Mouse (Mus musculus): ENCODE results near the gene Matn4. TPM values are rescaled to one million over a fixed set of nuclear protein-coding genes. Genes with fewer than 3 reads are reported as not detected.

Gene Matn4
- total RNA-seq, 1 experiment from 2014 or later, result 0.73 TPM

- DNase-seq, result no peak
These were observed 9.6 kb upstream of the Matn4 start for GRCm38 (mm10) chr2:164414581-164414980.

GRCm38 (mm10) chr2:164414167-164414566 lies 9.2 kb upstream of the Matn4 start:
- DNase-seq, result no peak

- DNase-seq, result peak; percentile 77
These were observed 2.7 kb upstream of the Matn4 start for GRCm38 (mm10) chr2:164407708-164408107.

- no peak for DNase-seq
These were observed 559 bp upstream of the Matn4 start for GRCm38 (mm10) chr2:164405519-164405918.

GRCm38 (mm10) chr2:164404082-164404990 lies 624 bp downstream of the Matn4 start:
- peak; percentile 36 for DNase-seq

GRCm38 (mm10) chr2:164403396-164404081 lies 1.4 kb downstream of the Matn4 start:
- DNase-seq, result no peak

GRCm38 (mm10) chr2:164402906-164403305 lies 2.1 kb downstream of the Matn4 start, which contains the start of gene Rbpjl:
Rbpjl (plus strand) TSS chr2:164403141.
- DNase-seq, result peak; percentile 80

- no peak for DNase-seq
These were observed 8.0 kb downstream of the Matn4 start for GRCm38 (mm10) chr2:164396911-164397310.

- DNase-seq, result no peak
These were observed 8.9 kb downstream of the Matn4 start for GRCm38 (mm10) chr2:164396076-164396475.

GRCm38 (mm10) chr2:164393126-164393525 lies 11.8 kb downstream of the Matn4 start:
- no peak for DNase-seq

- peak; percentile 88 for DNase-seq
These were observed 15.5 kb downstream of the Matn4 start for GRCm38 (mm10) chr2:164389499-164389898.

- no peak for DNase-seq
These were observed 15.9 kb downstream of the Matn4 start, which contains the start of gene Slpi for GRCm38 (mm10) chr2:164389020-164389419. Slpi (minus strand) TSS chr2:164389095.

- DNase-seq, result peak; percentile 47
These were observed 18.0 kb downstream of the Matn4 start for GRCm38 (mm10) chr2:164386953-164387352.

GRCm38 (mm10) chr2:164385927-164386763 lies 18.8 kb downstream of the Matn4 start:
- DNase-seq, result no peak

- DNase-seq, result no peak
These were observed 21.1 kb downstream of the Matn4 start for GRCm38 (mm10) chr2:164383656-164384399.

GRCm38 (mm10) chr2:164382971-164383370 lies 22.0 kb downstream of the Matn4 start:
- no peak for DNase-seq

- no peak for DNase-seq
These were observed 23.2 kb downstream of the Matn4 start for GRCm38 (mm10) chr2:164381726-164382125.

- DNase-seq, result no peak
These were observed 27.2 kb downstream of the Matn4 start for GRCm38 (mm10) chr2:164377478-164378426.

- DNase-seq, result no peak
These were observed 31.8 kb downstream of the Matn4 start for GRCm38 (mm10) chr2:164373187-164373586.

GRCm38 (mm10) chr2:164372408-164373053 lies 32.4 kb downstream of the Matn4 start:
- no peak for DNase-seq

All from adrenal gland, postnatal 25 days (tissue).